Mouse (Mus musculus) spleen, embryonic (tissue): ENCODE results near the gene Ccdc86.

Experiments
- CTCF ChIA-PET: fragments of 350-600 bp; sonication (Branson Sonifier 250); formaldehyde crosslinking; loops from one replicate; lab custom pipeline; 2022; lab: Charles Lee

Ccdc86 gene

DNA sequence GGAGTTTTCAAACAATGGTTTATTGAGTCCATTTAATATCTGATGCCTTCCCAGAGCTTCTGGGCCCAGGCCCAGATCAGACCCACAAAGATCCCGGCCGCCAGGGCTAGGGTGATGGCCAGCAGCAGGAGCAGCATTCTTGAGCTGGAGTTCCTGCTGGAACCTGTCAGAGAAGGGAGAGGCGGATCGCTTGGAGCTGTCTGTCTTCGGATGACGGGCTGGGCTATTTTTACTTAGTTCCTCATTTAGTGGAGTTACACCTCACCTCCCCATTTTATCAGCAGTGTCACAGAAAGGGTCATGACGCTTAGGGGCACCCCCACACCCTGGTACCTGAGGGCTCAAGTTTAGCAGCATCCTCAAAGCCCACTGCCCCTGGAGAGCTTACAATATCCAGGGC lies 34.8 kb downstream of the Ccdc86 start:
- CTCF ChIA-PET, result interaction anchor here (0.6 kb wide), 1 partner anchor 391 kb away, joined by 3 read pairs; no protein-coding TSS in a partner anchor

DNA sequence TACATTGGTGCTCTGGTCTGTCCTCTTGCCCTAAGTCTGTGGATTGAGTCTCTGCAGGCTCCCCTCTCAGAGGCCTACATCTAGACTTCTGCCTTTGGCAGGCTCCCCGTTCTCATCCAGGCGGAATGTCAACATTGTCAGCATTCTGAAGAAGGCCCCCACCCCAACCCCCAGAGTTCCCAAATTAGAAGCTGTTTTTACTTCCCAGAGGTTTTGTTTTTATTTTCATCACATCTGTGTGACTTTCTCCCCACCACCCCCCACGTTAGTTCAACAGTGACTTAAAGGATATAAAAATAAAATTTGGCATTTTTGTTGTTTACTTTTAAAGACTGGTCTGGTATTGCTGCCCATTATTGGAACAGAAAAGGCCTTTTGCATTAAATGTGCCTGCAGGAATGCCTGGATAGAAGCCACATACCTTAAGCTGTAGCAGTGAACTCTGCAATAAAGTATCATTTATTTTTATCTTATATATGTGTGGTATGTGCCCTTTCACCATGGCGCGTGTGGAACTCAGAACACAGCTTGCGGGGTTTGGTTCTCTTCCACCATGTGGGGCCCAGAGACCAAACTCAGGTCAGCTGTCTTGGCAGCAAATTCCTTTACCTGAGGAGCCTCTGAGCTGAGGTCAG lies 39.9 kb downstream of the Ccdc86 start:
- CTCF ChIA-PET, result interaction anchor here (1.2 kb wide), 1 partner anchor 35 kb away, joined by 5 read pairs; no protein-coding TSS in a partner anchor

DNA sequence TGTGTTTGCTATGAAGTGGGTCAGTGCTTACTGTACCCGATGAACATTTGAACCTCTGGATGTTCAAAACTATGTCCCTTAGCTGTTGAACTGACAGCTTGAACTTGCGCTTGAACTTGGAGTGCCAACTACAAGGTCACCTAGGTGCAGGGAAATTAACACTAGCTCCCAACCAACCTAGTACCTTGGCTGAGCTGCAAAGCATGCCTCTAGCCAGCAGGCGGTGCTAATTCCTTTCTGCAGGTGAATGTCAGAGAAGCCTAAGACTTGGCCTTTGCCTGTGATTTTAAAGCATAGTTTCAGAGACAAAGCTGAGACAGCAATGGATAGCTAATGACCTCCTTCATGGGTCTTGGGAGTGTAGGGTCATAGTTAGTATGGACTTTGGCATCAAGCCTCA lies 41.2 kb downstream of the Ccdc86 start:
- CTCF ChIA-PET, result interaction anchor here (0.6 kb wide), 1 partner anchor 18 kb away, joined by 13 read pairs; no protein-coding TSS in a partner anchor

DNA sequence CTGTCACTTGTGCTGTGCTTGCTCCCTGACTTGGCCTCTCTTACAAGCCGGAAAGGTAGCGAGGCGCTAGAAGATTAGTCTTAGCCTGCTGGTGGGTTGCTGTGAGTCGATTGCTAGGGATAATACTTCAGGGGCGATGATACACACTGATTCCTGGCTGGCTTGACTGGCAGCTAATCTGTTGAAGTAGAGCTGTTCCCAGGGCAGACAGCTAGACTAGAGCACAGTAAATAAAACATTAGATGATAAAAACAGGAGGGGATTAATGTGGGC lies 43.4 kb downstream of the Ccdc86 start:
- CTCF ChIA-PET, result no interaction called here

DNA sequence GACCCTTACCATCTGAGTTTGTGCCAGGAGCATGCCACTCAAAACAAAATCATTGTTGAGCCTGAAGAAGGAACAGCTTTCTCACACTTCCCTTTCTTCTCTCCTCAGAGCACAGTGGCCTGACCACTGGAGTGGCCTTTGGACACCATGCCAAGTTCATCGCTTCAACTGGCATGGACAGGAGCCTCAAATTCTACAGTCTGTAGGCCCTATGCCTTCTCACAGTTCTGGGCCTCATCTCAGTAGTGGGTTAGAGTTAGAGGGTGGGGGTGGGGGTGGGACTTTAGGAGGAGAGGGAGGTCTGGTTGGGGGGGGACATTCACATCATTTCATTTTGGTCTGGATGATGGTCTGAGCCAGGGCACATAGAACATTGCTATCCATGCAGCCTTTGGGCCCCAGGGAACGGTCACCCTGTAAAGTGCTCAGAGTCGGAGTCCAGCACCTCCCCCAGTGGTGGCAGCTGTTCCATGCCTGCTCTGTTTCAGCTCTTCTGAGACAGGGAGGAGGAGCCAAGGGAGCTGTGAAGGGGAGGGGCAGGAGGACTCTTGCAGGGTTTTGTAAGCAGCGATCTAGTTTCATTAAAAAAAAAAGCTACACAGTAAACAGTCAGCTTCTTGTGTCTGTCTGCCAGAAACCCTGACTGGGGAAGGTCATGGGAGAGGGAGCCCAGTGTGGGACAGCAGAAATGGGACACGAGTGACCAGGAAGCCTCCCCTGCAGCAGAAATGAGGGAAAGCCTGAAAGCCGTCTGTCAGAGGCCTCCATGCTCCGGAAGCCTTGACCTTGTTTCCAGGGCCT lies 43.9 kb downstream of the Ccdc86 start:
- CTCF ChIA-PET, result no interaction called here

DNA sequence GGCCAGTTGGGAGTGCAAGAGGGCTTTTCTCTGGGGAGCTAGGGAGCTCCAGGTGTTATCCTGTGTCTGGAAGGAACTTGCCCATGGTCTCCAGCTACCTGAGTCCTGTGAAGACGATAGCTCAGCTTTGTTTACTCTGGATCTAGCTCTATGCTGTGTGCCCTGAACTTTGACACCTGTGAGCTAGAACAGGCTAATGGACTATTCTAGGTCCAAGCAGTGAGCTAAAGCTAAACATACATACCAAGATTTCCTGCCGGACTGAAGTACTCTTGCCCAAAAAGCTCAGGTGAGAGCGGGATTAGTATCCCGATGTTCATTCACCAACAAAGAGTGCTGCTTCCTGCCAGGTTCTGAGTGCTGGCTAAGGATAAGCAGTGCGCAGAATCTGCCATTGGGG lies 44.6 kb downstream of the Ccdc86 start:
- CTCF ChIA-PET, result no interaction called here

DNA sequence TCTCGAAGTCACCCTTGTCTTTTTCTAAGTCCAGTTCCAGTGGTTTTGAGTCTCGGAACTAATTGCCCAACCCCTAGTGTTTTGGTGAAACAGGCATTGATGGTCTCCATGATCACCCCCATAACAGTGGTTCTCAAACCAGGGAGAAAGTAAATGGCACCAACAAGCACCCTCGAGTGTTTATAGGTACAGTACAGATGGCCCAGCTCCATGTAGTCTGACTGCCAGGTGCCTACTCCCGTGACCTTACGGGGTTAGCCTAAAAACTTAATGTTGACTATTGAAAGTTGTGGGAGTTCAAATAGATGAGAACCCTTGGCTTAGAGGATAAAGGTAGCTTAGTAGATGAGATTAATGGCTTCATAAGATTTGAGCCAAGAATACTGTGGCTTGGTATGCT lies 48.0 kb downstream of the Ccdc86 start:
- CTCF ChIA-PET, result no interaction called here

DNA sequence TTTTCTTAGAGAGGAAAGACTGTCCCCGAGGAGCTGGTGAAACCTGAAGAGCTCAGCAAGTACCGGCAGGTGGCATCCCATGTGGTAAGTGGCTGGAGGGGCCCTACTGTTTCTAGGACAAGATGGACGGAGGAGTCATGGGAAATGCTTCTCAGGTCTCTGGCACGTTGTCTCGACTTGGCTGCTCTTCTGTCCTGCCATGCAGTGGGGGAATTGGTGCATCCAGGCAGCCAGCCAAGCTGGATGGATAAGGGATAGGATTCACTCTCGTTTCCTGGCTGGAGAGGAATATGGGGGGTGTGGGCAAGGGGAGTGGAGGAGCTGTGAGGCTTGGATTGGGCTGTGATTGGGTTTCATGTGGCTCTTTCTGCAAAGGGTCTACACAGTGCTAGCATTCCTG lies 48.8 kb downstream of the Ccdc86 start:
- CTCF ChIA-PET, result no interaction called here

DNA sequence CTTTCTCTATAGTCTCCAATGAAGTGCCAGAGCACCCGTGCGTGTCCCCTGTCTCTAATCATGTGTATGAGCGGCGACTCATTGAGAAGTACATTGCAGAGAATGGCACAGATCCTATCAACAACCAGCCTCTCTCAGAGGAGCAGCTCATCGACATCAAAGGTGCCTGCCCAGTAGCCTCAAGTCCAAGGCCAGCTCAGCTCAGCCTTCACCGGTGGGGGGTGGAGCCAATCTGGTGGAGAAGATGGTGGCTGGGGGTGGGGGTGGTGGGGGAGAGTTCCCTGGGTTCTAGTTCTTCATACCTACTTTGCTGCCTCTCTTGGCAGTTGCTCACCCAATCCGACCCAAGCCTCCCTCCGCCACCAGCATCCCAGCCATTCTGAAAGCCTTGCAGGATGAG lies 51.6 kb downstream of the Ccdc86 start:
- CTCF ChIA-PET, result no interaction called here

DNA sequence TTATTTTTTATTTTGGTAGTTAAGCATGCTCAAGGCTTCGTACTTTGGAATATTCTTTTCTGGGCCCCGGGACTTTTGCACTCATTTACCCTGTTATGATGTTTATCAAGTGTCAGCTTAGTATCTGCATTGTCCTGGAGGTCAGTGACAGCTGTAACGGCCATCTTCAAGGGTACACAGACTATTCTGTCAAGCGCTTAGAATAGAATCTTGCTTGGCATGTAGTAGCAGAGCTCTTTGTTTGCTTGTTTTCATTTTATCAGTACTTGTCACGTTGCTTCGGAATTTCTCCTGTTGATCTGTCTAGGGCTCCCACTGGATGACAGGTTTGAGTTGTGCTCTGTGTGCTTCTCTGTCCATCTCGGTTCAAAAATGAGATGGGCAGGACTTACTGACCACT lies 52.2 kb downstream of the Ccdc86 start:
- CTCF ChIA-PET, result no interaction called here

DNA sequence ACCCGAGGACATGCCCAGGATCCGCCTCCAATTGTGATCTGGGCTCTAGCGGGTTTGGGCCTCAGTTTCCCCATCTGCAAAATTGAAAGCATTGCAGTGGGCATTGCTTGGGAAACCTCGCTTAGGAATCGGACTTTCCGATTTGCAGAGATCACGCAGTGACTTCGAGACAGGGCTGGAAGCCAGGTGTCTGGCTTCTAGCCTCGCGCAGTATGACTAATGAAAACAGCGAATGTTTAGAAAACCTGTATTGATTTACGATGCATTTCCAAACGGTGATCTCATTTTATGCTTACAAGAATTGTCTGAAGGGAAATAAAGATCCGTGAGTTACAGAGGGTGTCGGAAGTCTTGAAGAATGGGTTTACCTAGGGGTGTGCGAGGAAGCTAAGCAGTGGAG lies 53.4 kb downstream of the Ccdc86 start:
- CTCF ChIA-PET, result no interaction called here

DNA sequence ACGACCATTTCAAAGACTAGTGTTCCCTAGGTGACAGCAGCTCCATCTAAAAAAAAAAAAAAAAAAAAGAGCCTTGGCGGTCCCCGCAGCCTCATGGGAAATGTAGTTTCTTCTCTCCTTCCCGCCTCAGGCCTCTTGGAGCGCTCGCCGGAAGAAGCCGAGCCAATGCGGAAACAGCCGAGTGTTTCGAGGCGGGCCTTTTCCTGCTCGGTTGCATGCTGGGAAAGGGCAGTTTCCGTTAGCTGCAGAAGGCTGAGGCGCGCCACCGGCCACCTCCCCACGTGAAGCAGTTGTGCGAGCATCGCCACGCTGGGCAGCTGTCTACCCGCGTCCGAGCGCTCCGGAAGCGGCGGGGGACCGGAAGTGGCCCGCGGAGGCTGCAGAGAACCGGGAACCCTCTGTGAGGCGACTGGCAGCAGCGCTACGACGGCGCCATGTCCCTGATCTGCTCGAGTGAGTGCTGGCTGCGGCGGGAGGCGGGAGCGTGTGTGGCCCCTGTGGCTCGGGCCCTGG lies 54.0 kb downstream of the Ccdc86 start, which contains the start of gene Prpf19:
Gene Prpf19, plus strand, starts transcription at position 216 of the 513 bp plus-strand sequence.
- CTCF ChIA-PET, result interaction anchor here (0.6 kb wide), 1 partner anchor 154 kb away, joined by 4 read pairs; no protein-coding TSS in a partner anchor

DNA sequence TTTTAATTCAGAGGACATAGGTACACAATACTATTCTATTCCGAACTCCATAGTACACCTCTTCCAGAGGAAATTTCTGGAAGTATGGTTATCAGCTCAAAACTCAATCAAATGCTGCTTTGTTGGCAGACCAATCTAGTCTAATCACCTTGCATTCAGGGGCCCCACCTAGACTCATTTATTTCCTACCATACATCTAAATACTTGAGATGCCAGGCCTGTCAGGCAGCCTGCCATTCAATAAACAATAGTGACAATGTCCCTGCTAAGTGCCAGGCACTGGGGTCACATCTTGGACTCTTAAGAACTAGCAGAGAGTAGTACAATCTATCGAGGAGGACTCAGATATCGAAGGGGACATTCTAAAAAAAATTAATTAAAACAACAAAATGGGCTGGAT lies 56.9 kb downstream of the Ccdc86 start:
- CTCF ChIA-PET, result interaction anchor here (1.2 kb wide), 1 partner anchor 12 kb away, joined by 7 read pairs; no protein-coding TSS in a partner anchor
